ENCODE assay signal across 11 mouse cellular contexts in the genomic region with DNA sequence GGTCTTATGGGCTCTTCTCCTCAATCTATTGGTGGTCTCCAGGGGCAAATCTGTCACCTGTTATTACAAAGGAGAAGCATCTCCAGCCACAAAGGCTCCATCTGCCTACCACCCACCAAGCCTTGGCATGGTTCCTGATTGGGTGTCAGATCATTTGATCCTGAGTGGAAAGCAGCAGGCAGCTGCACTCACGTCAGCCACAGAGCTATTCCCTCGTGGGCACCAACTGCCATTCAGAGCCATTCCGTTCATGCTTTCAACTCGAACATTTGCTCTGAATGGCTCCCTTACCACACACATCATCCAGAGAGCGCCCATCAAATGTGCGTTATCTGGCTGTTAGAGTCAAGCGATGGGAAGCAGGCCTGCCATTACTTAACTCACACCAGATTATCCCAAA.
A peak's percentile ranks its signal among the peaks of the same experiment; 100 is the strongest.
DNase-seq lines count a peak whose midpoint lies in the region; ATAC-seq and TF ChIP-seq lines count a peak whose summit lies in the region.
"Had no signal": no experiment of that assay in that cellular context is flagged by ENCODE, and none has a peak within 500 bp of the region (broad histone marks: within the 10 kb centered on the region; RNA-seq: fewer than 3 reads in every experiment).

No protein-coding gene starts in this region.

- H3K9me3 ChIP-seq in forebrain, embryonic 16.5 days (ENCODE audit: control insufficient read depth, low read length) = no peaks in the 10 kb centered on the region
- H3K9me3 ChIP-seq in forebrain, embryonic 12.5 days = no peaks in the 10 kb centered on the region
- no peaks in the 10 kb centered on the region for H3K9me3 ChIP-seq in intestine, postnatal 0 days (ENCODE audit: control insufficient read depth)

- no peak overlapping the region for H3K4me3 ChIP-seq in forebrain, embryonic 16.5 days (replicated peaks; ENCODE audit: low read length)
- H3K4me3 ChIP-seq in forebrain, embryonic 12.5 days (replicated peaks) = no peak overlapping the region
- H3K4me3 ChIP-seq in C2C12 (ENCODE audit: insufficient read depth, poor library complexity, severe bottlenecking) = no peak overlapping the region
- H3K4me3 ChIP-seq in intestine, postnatal 0 days (ENCODE audit: low read depth, low read length) = no peak overlapping the region

- H3K79me3 ChIP-seq in C2C12 (ENCODE audit: low read depth) = no peaks in the 10 kb centered on the region

- no peaks in the 10 kb centered on the region for H3K79me2 ChIP-seq in C2C12 (ENCODE audit: control insufficient read depth, insufficient read depth)

- peaks cover 11% of the 10 kb centered on the region for H3K36me3 ChIP-seq in forebrain, embryonic 16.5 days (ENCODE audit: control insufficient read depth, insufficient read depth)
- H3K36me3 ChIP-seq in forebrain, embryonic 12.5 days (replicated peaks) = no peaks in the 10 kb centered on the region
- no peaks in the 10 kb centered on the region for H3K36me3 ChIP-seq in C2C12 (ENCODE audit: control insufficient read depth, insufficient read depth)
- no peaks in the 10 kb centered on the region for H3K36me3 ChIP-seq in intestine, postnatal 0 days (ENCODE audit: control insufficient read depth, insufficient read depth)

- no peak overlapping the region for H3K27ac ChIP-seq in forebrain, embryonic 16.5 days (ENCODE audit: low read length)
- H3K27ac ChIP-seq in forebrain, embryonic 12.5 days = no peak overlapping the region
- H3K27ac ChIP-seq in intestine, postnatal 0 days (ENCODE audit: low read depth, low read length) = no peak overlapping the region

- H3K4me1 ChIP-seq in forebrain, embryonic 16.5 days (replicated peaks; ENCODE audit: control insufficient read depth, insufficient read depth, low read length) = peaks cover 5% of the 10 kb centered on the region
- H3K4me1 ChIP-seq in forebrain, embryonic 12.5 days = peaks cover 4% of the 10 kb centered on the region; the same call in 1 of the 2 replicates
- H3K4me1 ChIP-seq in intestine, postnatal 0 days (replicated peaks; ENCODE audit: control insufficient read depth, insufficient read depth, low read length) = no peaks in the 10 kb centered on the region

- peak; percentile 61 for DNase-seq in cerebellum, adult 9-11 months
- DNase-seq in layer of hippocampus, postnatal 10 days (ENCODE audit: low spot score in 2 of 2) = peak; percentile 58 to 64
- DNase-seq in gastrocnemius, postnatal 14 days = no peak
- DNase-seq in heart, postnatal 25 days (ENCODE audit: low spot score) = no peak
- DNase-seq: heart, postnatal 4 days; lung, adult 18-20 months; thymus, adult 18-20 months had no signal

- no peaks in the 10 kb centered on the region for H3K27me3 ChIP-seq in forebrain, embryonic 16.5 days (replicated peaks; ENCODE audit: control insufficient read depth, insufficient read depth, low read length)
- no peaks in the 10 kb centered on the region for H3K27me3 ChIP-seq in forebrain, embryonic 12.5 days
- H3K27me3 ChIP-seq in C2C12 (ENCODE audit: control insufficient read depth, insufficient read depth, insufficient read length) = no peaks in the 10 kb centered on the region
- no peaks in the 10 kb centered on the region for H3K27me3 ChIP-seq in intestine, postnatal 0 days (replicated peaks; ENCODE audit: control insufficient read depth, insufficient read depth, low read length)

- H3K9ac ChIP-seq in forebrain, embryonic 16.5 days (replicated peaks; ENCODE audit: low read depth, low read length) = no peak overlapping the region
- no peak overlapping the region for H3K9ac ChIP-seq in forebrain, embryonic 12.5 days
- no peak overlapping the region for H3K9ac ChIP-seq in intestine, postnatal 0 days (ENCODE audit: low read depth, low read length)

- no peak overlapping the region for H3ac ChIP-seq in C2C12 (ENCODE audit: control insufficient read depth, insufficient read length, low read depth)

- no peak overlapping the region for H3K4me2 ChIP-seq in forebrain, embryonic 16.5 days (ENCODE audit: low read length)
- no peak overlapping the region for H3K4me2 ChIP-seq in forebrain, embryonic 12.5 days
- H3K4me2 ChIP-seq in intestine, postnatal 0 days (replicated peaks; ENCODE audit: low read depth) = no peak overlapping the region

- 32% methylated on average over 7 of the region's 7 CpGs for WGBS in forebrain, embryonic 16.5 days
- 65% methylated on average over 7 of the region's 7 CpGs for WGBS in forebrain, embryonic 12.5 days
- 78% methylated on average over 7 of the region's 7 CpGs for WGBS in intestine, postnatal 0 days

- TF ChIP-seq CTCF in C2C12 (IDR thresholded peaks at IDR 0.05; ENCODE audit: control insufficient read depth, insufficient read depth, insufficient read length) = no peak
- no peak for TF ChIP-seq CTCF in intestine, postnatal 0 days (IDR thresholded peaks at IDR 0.05; ENCODE audit: low read depth)

- ATAC-seq in forebrain, embryonic 16.5 days = peak; percentile 77
- no peak for ATAC-seq in forebrain, embryonic 12.5 days (ENCODE audit: low FRiP score)
- no peak for ATAC-seq in intestine, postnatal 0 days

- intact Hi-C loops in gastrocnemius, postnatal 14 days (cut with DNase I; ENCODE audit: low total_unique reads) = loop anchor here (10.0 kb wide), 1 partner anchor 277 kb away; no protein-coding TSS in a partner anchor
- intact Hi-C loops in heart, postnatal 25 days (cut with DNase I) = no loop called here

TF ChIP-seq in C2C12, 6 proteins besides CTCF, POLR2A, EP300 and RAD21:
- TF ChIP-seq MYOD1 (IDR thresholded peaks at IDR 0.05; ENCODE audit: control insufficient read depth, insufficient read length, low read depth) (peak; percentile 57), MAX (IDR thresholded peaks at IDR 0.05) (no peak), MYOG (IDR thresholded peaks at IDR 0.05; ENCODE audit: control insufficient read depth, extremely low read depth, insufficient read length) (no peak), CEBPB (IDR thresholded peaks at IDR 0.05; ENCODE audit: low read depth) (no peak)

Comparison
In these comparisons a context has a peak if more than half of its experiments do, and no peak if none do; other contexts are left out.
1. DNase-seq: peak in cerebellum, adult 9-11 months (single experiment) and layer of hippocampus, postnatal 10 days (2 of 2); none in gastrocnemius, postnatal 14 days (single experiment) and heart, postnatal 25 days (single experiment).